11 mouse cellular contexts compared by ENCODE assay signal in the genomic region with DNA sequence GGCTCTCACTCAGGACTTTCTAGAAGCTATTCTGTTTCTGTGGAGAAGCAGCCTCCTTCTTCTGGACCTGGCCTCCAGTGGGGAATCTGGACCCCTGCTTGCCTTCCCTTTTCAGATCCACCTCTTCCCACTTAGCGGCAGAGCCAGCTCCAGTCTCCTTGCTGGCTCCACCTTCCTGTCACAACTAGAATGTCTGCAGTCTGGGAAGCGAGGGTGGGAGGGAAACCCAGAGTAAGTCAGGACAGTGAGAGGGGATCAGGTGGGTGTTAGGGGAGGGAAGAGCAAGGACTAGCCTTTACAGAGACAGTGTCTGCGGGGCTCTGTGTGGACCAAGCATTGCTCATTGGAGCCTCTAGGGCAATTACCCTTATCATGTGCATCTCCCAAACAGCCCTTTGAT. TPM values are rescaled to one million over a fixed set of nuclear protein-coding genes. Genes with fewer than 3 reads are reported as not detected.
DNase-seq lines count a peak whose midpoint lies in the region; ATAC-seq and TF ChIP-seq lines count a peak whose summit lies in the region.
"Had no signal": no experiment of that assay in that cellular context is flagged by ENCODE, and none has a peak within 500 bp of the region (broad histone marks: within the 10 kb centered on the region; RNA-seq: fewer than 3 reads in every experiment).

No protein-coding gene starts in this region.

- peak; percentile 39 to 42 for DNase-seq in cerebellum, postnatal 10 days
- no peak for DNase-seq in cerebellum, postnatal 36 days
- DNase-seq in lung, embryonic 14.5 days: peak; percentile 11
- no peak for DNase-seq in lung, adult 2 months
- peak; percentile 88 for DNase-seq in midbrain, embryonic 11.5 days (ENCODE audit: low spot score, missing footprints)
- peak; percentile 24 for DNase-seq in right cerebral cortex, postnatal 4 days
- no peak for DNase-seq in cerebellum, postnatal 4 days (ENCODE audit: low spot score in 2 of 2)
- DNase-seq: thymus, adult 18-20 months had no signal

- H3K9me3 ChIP-seq in lung, embryonic 14.5 days (ENCODE audit: low read depth, low read length): no peaks in the 10 kb centered on the region
- H3K9me3 ChIP-seq in midbrain, embryonic 11.5 days (ENCODE audit: control insufficient read depth, low read length): no peaks in the 10 kb centered on the region
- no peaks in the 10 kb centered on the region for H3K9me3 ChIP-seq in kidney, embryonic 16.5 days (ENCODE audit: low read length)
- H3K9me3 ChIP-seq: limb, embryonic 15.5 days had no signal

- ATAC-seq in lung, embryonic 14.5 days (ENCODE audit: insufficient read depth): no peak
- no peak for ATAC-seq in midbrain, embryonic 11.5 days (ENCODE audit: low FRiP score)
- no peak for ATAC-seq in kidney, embryonic 16.5 days (ENCODE audit: low FRiP score, low TSS enrichment)

- no peak overlapping the region for H3K4me2 ChIP-seq in lung, embryonic 14.5 days
- peak overlapping the region; percentile 6; the same call in 1 of the 2 replicates for H3K4me2 ChIP-seq in midbrain, embryonic 11.5 days
- H3K4me2 ChIP-seq in kidney, embryonic 16.5 days (replicated peaks; ENCODE audit: low read depth, low read length): no peak overlapping the region

- no peak overlapping the region for H3K9ac ChIP-seq in lung, embryonic 14.5 days
- no peak overlapping the region for H3K9ac ChIP-seq in midbrain, embryonic 11.5 days (ENCODE audit: low read length)
- H3K9ac ChIP-seq in kidney, embryonic 16.5 days (replicated peaks; ENCODE audit: low read length): no peak overlapping the region
- H3K9ac ChIP-seq: limb, embryonic 15.5 days had no signal

- no peaks in the 10 kb centered on the region for H3K4me1 ChIP-seq in lung, embryonic 14.5 days (ENCODE audit: insufficient read depth)
- H3K4me1 ChIP-seq in lung, adult 2 months (ENCODE audit: control insufficient read depth, insufficient read depth, low read length): no peaks in the 10 kb centered on the region; the same call in 1 of the 2 replicates
- peaks cover 24% of the 10 kb centered on the region for H3K4me1 ChIP-seq in midbrain, embryonic 11.5 days (ENCODE audit: control insufficient read depth, insufficient read depth, low read length)
- peaks cover 18% of the 10 kb centered on the region for H3K4me1 ChIP-seq in kidney, embryonic 16.5 days (ENCODE audit: insufficient read depth, low read length)

- no peak for TF ChIP-seq POLR2A in lung, adult 2 months (IDR thresholded peaks at IDR 0.05; ENCODE audit: borderline replicate concordance, extremely low read depth, low read depth, low read length)

- peaks cover 50% of the 10 kb centered on the region for H3K27me3 ChIP-seq in lung, embryonic 14.5 days (ENCODE audit: insufficient read depth, low read length)
- H3K27me3 ChIP-seq in midbrain, embryonic 11.5 days (ENCODE audit: control insufficient read depth, insufficient read depth, low read length): peaks cover 22% of the 10 kb centered on the region
- H3K27me3 ChIP-seq in kidney, embryonic 16.5 days (ENCODE audit: insufficient read depth, low read length): peaks cover 48% of the 10 kb centered on the region

- no peak overlapping the region for H3K4me3 ChIP-seq in lung, embryonic 14.5 days (ENCODE audit: low read depth, low read length)
- H3K4me3 ChIP-seq in lung, adult 2 months (replicated peaks; ENCODE audit: extremely low read depth, low read depth, low read length): no peak overlapping the region
- H3K4me3 ChIP-seq in midbrain, embryonic 11.5 days (ENCODE audit: low read depth, low read length): no peak overlapping the region
- H3K4me3 ChIP-seq in kidney, embryonic 16.5 days (ENCODE audit: low read length): no peak overlapping the region
- H3K4me3 ChIP-seq: myocyte had no signal

- no peaks in the 10 kb centered on the region for H3K36me3 ChIP-seq in lung, embryonic 14.5 days (ENCODE audit: insufficient read depth)
- no peaks in the 10 kb centered on the region for H3K36me3 ChIP-seq in midbrain, embryonic 11.5 days (ENCODE audit: control insufficient read depth, insufficient read depth, low read length)
- no peaks in the 10 kb centered on the region for H3K36me3 ChIP-seq in kidney, embryonic 16.5 days (ENCODE audit: insufficient read depth, low read length)
- H3K36me3 ChIP-seq: limb, embryonic 15.5 days had no signal

- WGBS in lung, embryonic 14.5 days: 9% methylated on average over 3 of the region's 3 CpGs
- 57% methylated on average over 3 of the region's 3 CpGs for WGBS in lung, adult 2 months
- WGBS in midbrain, embryonic 11.5 days: 9% methylated on average over 3 of the region's 3 CpGs
- 7% methylated on average over 3 of the region's 3 CpGs for WGBS in kidney, embryonic 16.5 days

- TF ChIP-seq CTCF in lung, embryonic 14.5 days (IDR thresholded peaks at IDR 0.05; ENCODE audit: low read depth): peak; percentile 25; the same call in 1 of the 2 replicates
- no peak for TF ChIP-seq CTCF in lung, adult 2 months (IDR thresholded peaks at IDR 0.05; ENCODE audit: insufficient read depth, low read length)

- H3K27ac ChIP-seq in lung, embryonic 14.5 days (ENCODE audit: low read depth): no peak overlapping the region
- H3K27ac ChIP-seq in midbrain, embryonic 11.5 days (ENCODE audit: low read depth, low read length): no peak overlapping the region
- H3K27ac ChIP-seq in kidney, embryonic 16.5 days (ENCODE audit: low read length): no peak overlapping the region
- H3K27ac ChIP-seq: limb, embryonic 15.5 days had no signal

RNA-seq across cellular contexts. Expression of a gene that starts 4.4 kb away (rescaled TPM):
- 2.4 and 2.6 TPM in 2 replicates for polyA plus RNA-seq in lung, embryonic 14.5 days (2014; fragmentation: Nextera tagmentation; extraction: Ambion mirVana)
- polyA plus RNA-seq in lung, adult 2 months (2012; rRNA removed): 6.7 and 7.4 TPM in 2 replicates
- polyA plus RNA-seq in midbrain, embryonic 11.5 days (2014; fragmentation: Nextera tagmentation; extraction: Ambion mirVana): 3.6 and 3.7 TPM in 2 replicates
- polyA plus RNA-seq in kidney, embryonic 16.5 days (2015; fragmentation: Nextera tagmentation; extraction: Ambion mirVana): 1.2 and 1.5 TPM in 2 replicates

Comparison
In these comparisons a context has a peak if more than half of its experiments do, and no peak if none do; other contexts are left out.
1. DNase-seq: peak in cerebellum, postnatal 10 days (2 of 2), lung, embryonic 14.5 days (single experiment), midbrain, embryonic 11.5 days (single experiment) and right cerebral cortex, postnatal 4 days (single experiment); none in cerebellum, postnatal 36 days (0 of 2), lung, adult 2 months (single experiment) and cerebellum, postnatal 4 days (0 of 2).